Mouse (Mus musculus) heart, embryonic 11.5 days (tissue): ENCODE measurements around the gene Gm5108. TPM values are rescaled to one million over a fixed set of nuclear protein-coding genes. Genes with fewer than 3 reads are reported as not detected.

Experiments
- ATAC-seq: fragments of 200-750 bp; cut with Nextera tagmentation; replicated peaks from 2 replicates; pipeline ENCODE4 v1.8.0; 2017; ENCODE audit warnings: moderate library complexity; ENCODE audit not compliant: insufficient number of reproducible peaks, low FRiP score, low TSS enrichment
- H3K27ac ChIP-seq: fragments of 300-500 bp; sonication (generic); 2 replicates; pipeline ENCODE4 v1.5.1; 2014; ENCODE audit warnings: mild to moderate bottlenecking, low read depth, low read length
- H3K27me3 ChIP-seq: fragments of 300-500 bp; sonication (generic); 2 replicates; pipeline ENCODE4 v1.6.1; 2014; ENCODE audit warnings: mild to moderate bottlenecking, low read length, mixed read lengths; ENCODE audit not compliant: control insufficient read depth, insufficient read depth
- H3K36me3 ChIP-seq: fragments of 300-500 bp; sonication (generic); 2 replicates; pipeline ENCODE4 v1.6.1; 2014; ENCODE audit warnings: mild to moderate bottlenecking, low read length, moderate library complexity, mixed read lengths; ENCODE audit not compliant: control insufficient read depth, insufficient read depth
- H3K4me1 ChIP-seq: fragments of 300-500 bp; sonication (generic); 2 replicates; pipeline ENCODE4 v1.6.1; 2014; ENCODE audit warnings: low read length; ENCODE audit not compliant: control insufficient read depth, insufficient read depth
- H3K4me2 ChIP-seq: fragments of 300-500 bp; sonication (generic); 2 replicates; pipeline ENCODE4 v1.6.1; 2014; ENCODE audit warnings: mild to moderate bottlenecking, moderate library complexity
- H3K4me3 ChIP-seq: fragments of 300-500 bp; sonication (generic); 2 replicates; pipeline ENCODE4 v1.5.1; 2014; ENCODE audit warnings: low read depth, low read length
- H3K9ac ChIP-seq: fragments of 300-500 bp; sonication (generic); 2 replicates; pipeline ENCODE4 v1.6.1; 2014; ENCODE audit warnings: mild to moderate bottlenecking, low read depth, low read length, moderate library complexity
- H3K9me3 ChIP-seq: fragments of 300-500 bp; sonication (generic); replicated peaks from 2 replicates; pipeline ENCODE4 v1.6.1; 2016; ENCODE audit warnings: low read length; ENCODE audit not compliant: control insufficient read depth
- WGBS: fragments of 180-500 bp; shearing (Covaris S2); extraction: QIAGEN DNeasy Blood & Tissue Kit; methylation state at CpG from one replicate; pipeline ENCODE4 v1.1.7; 2014; ENCODE audit not compliant: insufficient replicate concordance; 5-methylcytosine and 5-hydroxymethylcytosine counted together
- polyA plus RNA-seq: library from polyadenylated mRNA; unstranded; fragments of >200 nt; fragmentation: Nextera tagmentation; extraction: Ambion mirVana; gene quantifications from 2 replicates; pipeline ENCODE4 v1.2.1, GENCODE M21; 2014

The Gm5108 gene
- polyA plus RNA-seq, 1 experiment from 2014 or later = not detected

DNA sequence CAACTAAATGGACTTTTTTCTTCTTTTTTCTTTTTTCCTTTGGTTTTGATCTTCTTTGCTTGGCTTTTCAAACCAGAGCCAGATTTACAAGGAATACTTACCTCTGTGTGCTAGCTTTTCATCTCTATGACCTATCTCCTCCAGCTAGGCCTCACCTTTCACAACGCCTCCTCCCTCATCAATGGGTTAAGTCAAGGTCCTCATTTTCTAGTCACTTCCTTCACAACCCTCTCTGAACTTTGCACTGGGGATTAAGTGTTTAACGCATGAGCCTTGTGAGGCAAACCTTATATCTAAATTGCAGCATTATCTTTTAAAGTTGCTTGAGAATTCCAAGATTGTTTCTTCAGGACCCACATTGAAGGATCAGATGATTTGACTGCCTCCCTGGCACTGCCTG, 63.0 kb downstream of the Gm5108 start:
- no peaks in the 10 kb centered on the region for H3K27me3 ChIP-seq
- no peaks in the 10 kb centered on the region for H3K9me3 ChIP-seq
- H3K4me1 ChIP-seq = no peaks in the 10 kb centered on the region
- H3K9ac ChIP-seq = no peak overlapping the region
- ATAC-seq = no peak
- H3K36me3 ChIP-seq = no peaks in the 10 kb centered on the region
- H3K4me2 ChIP-seq = no peak overlapping the region
- WGBS = 77% methylated on average over 2 of the region's 2 CpGs
- no peak overlapping the region for H3K4me3 ChIP-seq
- no peak overlapping the region for H3K27ac ChIP-seq

DNA sequence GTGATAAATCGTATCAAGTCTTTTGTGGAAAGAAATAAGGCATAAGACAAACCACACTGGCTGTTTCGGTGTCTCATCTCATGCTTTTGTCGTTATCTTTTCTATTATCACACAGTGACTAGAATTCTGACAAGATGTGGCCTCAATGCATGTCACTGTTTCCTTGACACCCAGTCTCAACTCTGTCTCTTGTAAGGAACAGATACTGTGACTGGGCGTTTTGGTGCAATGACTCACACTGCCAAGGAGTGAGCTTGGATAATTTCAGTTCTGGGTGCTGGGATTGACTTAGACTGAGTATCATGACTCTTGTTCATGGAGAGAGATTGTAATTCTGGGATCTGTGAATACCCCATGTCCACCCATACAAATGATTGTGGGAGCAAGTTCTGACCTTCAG, 65.6 kb downstream of the Gm5108 start:
- Histone ChIP-seq H3K9me3 (no peaks in the 10 kb centered on the region), H3K27me3 (no peaks in the 10 kb centered on the region), H3K4me3 (no peak overlapping the region), H3K4me2 (no peak overlapping the region), H3K9ac (no peak overlapping the region), H3K36me3 (no peaks in the 10 kb centered on the region), H3K4me1 (no peaks in the 10 kb centered on the region), H3K27ac (no peak overlapping the region)
- no peak for ATAC-seq
- 62% methylated on average over 4 of the region's 4 CpGs for WGBS

DNA sequence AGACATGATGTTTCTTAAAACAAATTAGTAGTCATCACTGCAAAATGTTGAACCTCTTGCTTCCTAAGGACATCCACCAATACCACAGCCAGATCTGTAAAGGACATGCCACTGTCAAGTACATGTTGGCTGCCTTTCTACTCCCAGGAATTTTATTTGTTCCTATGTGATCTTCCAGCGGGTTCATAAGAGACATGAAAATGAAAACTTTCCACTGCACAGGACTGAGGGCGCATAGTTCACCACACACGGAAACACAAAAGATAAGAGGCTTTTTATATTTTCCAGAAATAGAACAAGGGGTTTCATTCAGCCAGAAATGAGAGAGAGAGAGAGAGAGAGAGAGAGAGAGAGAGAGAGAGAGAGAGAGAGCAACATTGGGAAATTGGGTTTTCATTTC, 70.1 kb downstream of the Gm5108 start:
- no peak for ATAC-seq
- H3K4me1 ChIP-seq = no peaks in the 10 kb centered on the region
- H3K27ac ChIP-seq = no peak overlapping the region
- no peak overlapping the region for H3K9ac ChIP-seq
- H3K4me3 ChIP-seq = no peak overlapping the region
- H3K4me2 ChIP-seq = no peak overlapping the region
- 32% methylated on average over 3 of the region's 3 CpGs for WGBS
- H3K9me3 ChIP-seq = no peaks in the 10 kb centered on the region
- no peaks in the 10 kb centered on the region for H3K36me3 ChIP-seq
- H3K27me3 ChIP-seq = no peaks in the 10 kb centered on the region

DNA sequence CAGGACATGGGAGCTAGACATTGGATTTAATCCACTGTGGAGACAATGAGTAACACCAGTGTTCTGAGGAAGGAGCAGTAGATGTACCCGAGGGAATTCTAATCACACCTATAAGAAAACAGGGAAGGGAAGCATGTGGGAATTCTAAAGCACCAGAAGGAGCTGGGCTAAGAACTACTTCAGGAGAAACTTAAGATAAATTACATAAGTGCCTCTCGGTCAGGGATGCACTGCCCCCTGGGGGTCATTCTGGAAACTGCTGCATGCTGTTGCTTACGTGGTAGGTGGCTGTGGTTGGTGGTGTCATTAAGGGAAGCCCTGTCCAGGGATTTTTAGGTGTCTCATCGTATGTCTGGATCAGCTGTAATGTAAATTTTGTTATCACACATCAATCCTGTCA, 71.1 kb downstream of the Gm5108 start:
- ATAC-seq = 0 out of 2 replicates have a peak, but pooled peaks have one; percentile 42
- H3K4me2 ChIP-seq = no peak overlapping the region
- H3K4me1 ChIP-seq = no peaks in the 10 kb centered on the region
- H3K27ac ChIP-seq = no peak overlapping the region
- no peaks in the 10 kb centered on the region for H3K27me3 ChIP-seq
- no peaks in the 10 kb centered on the region for H3K9me3 ChIP-seq
- no peak overlapping the region for H3K9ac ChIP-seq
- H3K36me3 ChIP-seq = no peaks in the 10 kb centered on the region
- 15% methylated on average over 4 of the region's 4 CpGs for WGBS
- no peak overlapping the region for H3K4me3 ChIP-seq

DNA sequence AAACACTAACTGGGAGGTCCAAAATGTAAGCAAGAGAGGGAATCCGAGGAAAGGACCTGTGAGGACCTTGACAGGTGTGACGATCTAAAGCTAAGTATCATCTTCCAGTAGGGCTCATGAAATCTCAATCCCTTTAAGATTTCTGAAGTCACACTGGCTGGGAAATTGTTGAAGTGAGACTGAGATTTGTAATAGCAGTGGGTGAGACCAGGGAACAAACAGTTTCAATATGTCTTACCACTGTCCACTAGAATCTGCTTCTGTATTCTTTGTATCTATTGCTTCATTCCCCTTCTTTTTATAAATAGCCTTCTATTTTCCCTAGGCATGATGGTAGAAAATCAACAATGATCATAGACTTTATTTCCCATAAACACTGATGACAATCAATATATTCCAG, 79.4 kb downstream of the Gm5108 start:
- 65% methylated on average over 2 of the region's 2 CpGs for WGBS
- no peak for ATAC-seq
- no peaks in the 10 kb centered on the region for H3K4me1 ChIP-seq

More for the DNA sequence above, 79.4 kb downstream of the Gm5108 start:
- Histone ChIP-seq H3K4me3 (no peak overlapping the region), H3K27me3 (no peaks in the 10 kb centered on the region), H3K4me2 (no peak overlapping the region), H3K9ac (no peak overlapping the region), H3K9me3 (no peaks in the 10 kb centered on the region), H3K27ac (no peak overlapping the region), H3K36me3 (no peaks in the 10 kb centered on the region)

Other genes starting within 250 kb of the Gm5108 start
- gene Atp8a1, start 94.2 kb upstream of the Gm5108 start, polyA plus RNA-seq = 25.1 and 25.6 TPM in 2 replicates
- gene Gm21905, start 4.8 kb downstream of the Gm5108 start, polyA plus RNA-seq = not detected in 2 replicates
- not detected in 2 replicates for gene Grxcr1, start 90.2 kb downstream of the Gm5108 start, polyA plus RNA-seq